Mouse (Mus musculus) CH12.LX (cell line): ENCODE data around the gene Spp2. TPM values are rescaled to one million over a fixed set of nuclear protein-coding genes. Genes with fewer than 3 reads are reported as not detected.

Experiments
- DNase-seq: peaks from one replicate; pipeline ENCODE4 v3.0.0-alpha.2; 2013; ENCODE audit errors: extremely low read depth
- H3K27ac ChIP-seq: 2 replicates; pipeline ENCODE4 v1.5.1; 2012; ENCODE audit warnings: low read depth, mild to moderate bottlenecking, control low read depth, moderate library complexity; ENCODE audit not compliant: insufficient read depth
- H3K27me3 ChIP-seq: replicated peaks from 2 replicates; pipeline ENCODE3; 2012; ENCODE audit warnings: inconsistent platforms
- H3K36me3 ChIP-seq, 2 experiments: replicated peaks in 1 of 2; 2 replicates each; pipeline versions ENCODE3 to v1.6.1; 2012; ENCODE audit warnings: inconsistent platforms in 1 of 2, low read length in 1 of 2, mild to moderate bottlenecking in 1 of 2, mixed read lengths in 1 of 2, moderate library complexity in 1 of 2; ENCODE audit not compliant: control insufficient read depth in 1 of 2, insufficient read depth in 1 of 2
- H3K4me1 ChIP-seq, 2 experiments: 2 replicates each; pipeline ENCODE4 v1.6.1; 2012; ENCODE audit warnings: inconsistent platforms in 1 of 2, moderate library complexity in 1 of 2; ENCODE audit not compliant: insufficient read depth in 2 of 2, control insufficient read depth in 1 of 2
- H3K4me2 ChIP-seq: 2 replicates; pipeline ENCODE4 v1.6.1; 2012; ENCODE audit warnings: low read depth, mild to moderate bottlenecking, control low read depth; ENCODE audit not compliant: poor library complexity, insufficient read depth, severe bottlenecking
- H3K4me3 ChIP-seq, 3 experiments: fragments of 150-350 bp in 1 of 3; sonication (generic) in 1 of 3; replicated peaks in 1 of 3; 2 replicates each; pipeline versions ENCODE3 to v1.5.1; 2011 to 2012; ENCODE audit warnings: low read depth in 2 of 3, low read length in 2 of 3, mild to moderate bottlenecking in 2 of 3, moderate library complexity in 2 of 3, control low read depth in 1 of 3, improper control_type of control experiment in 1 of 3, inconsistent platforms in 1 of 3, mixed read lengths in 1 of 3; ENCODE audit not compliant: poor library complexity in 1 of 3
- H3K79me2 ChIP-seq: replicated peaks from 2 replicates; pipeline ENCODE4 v1.6.1; 2012; ENCODE audit warnings: mild to moderate bottlenecking, moderate library complexity; ENCODE audit not compliant: control insufficient read depth, poor library complexity, insufficient read depth, severe bottlenecking; ENCODE audit errors: extremely low read depth
- H3K9ac ChIP-seq: 2 replicates; pipeline ENCODE4 v1.6.1; 2012; ENCODE audit warnings: low read depth, mild to moderate bottlenecking, control low read depth, moderate library complexity; ENCODE audit not compliant: insufficient read depth
- H3K9me3 ChIP-seq: replicated peaks from 2 replicates; pipeline ENCODE3; 2012; ENCODE audit warnings: low read length, inconsistent platforms, mixed read lengths
- CHD1 ChIP-seq: IDR thresholded peaks from 2 replicates; pipeline ENCODE4 v1.6.1; 2012; ENCODE audit warnings: low read depth, low read length, improper control_type of control experiment, inconsistent platforms
- CHD2 ChIP-seq: IDR thresholded peaks from 2 replicates; pipeline ENCODE4 v1.6.1; 2011; ENCODE audit warnings: low read length, improper control_type of control experiment
- CTCF ChIP-seq, 2 experiments: IDR thresholded peaks in 1 of 2; conservative IDR thresholded peaks in 1 of 2; 2 replicates each; pipeline ENCODE4 v1.5.1; 2011 to 2012; ENCODE audit warnings: low read depth in 2 of 2, low read length in 2 of 2, improper control_type of control experiment in 1 of 2, inconsistent platforms in 1 of 2, mild to moderate bottlenecking in 1 of 2, moderate library complexity in 1 of 2
- ELF1 ChIP-seq: IDR thresholded peaks from 2 replicates; pipeline ENCODE4 v1.6.1; 2014; ENCODE audit warnings: low read depth, mild to moderate bottlenecking, inconsistent platforms, low read length, improper control_type of control experiment
- HCFC1 ChIP-seq: IDR thresholded peaks from 2 replicates; pipeline ENCODE4 v1.6.1; 2012; ENCODE audit warnings: low read depth, mild to moderate bottlenecking, inconsistent platforms, low read length, improper control_type of control experiment
- JUND ChIP-seq: conservative IDR thresholded peaks from 2 replicates; pipeline ENCODE4 v1.6.1; 2011; ENCODE audit warnings: low read depth, low read length, improper control_type of control experiment
- MAFK ChIP-seq: IDR thresholded peaks from 2 replicates; pipeline ENCODE4 v1.6.1; 2011; ENCODE audit warnings: low read length, improper control_type of control experiment; ENCODE audit not compliant: insufficient replicate concordance
- MEF2A ChIP-seq: IDR thresholded peaks from 2 replicates; pipeline ENCODE4 v1.6.1; 2014; ENCODE audit warnings: low read depth, mild to moderate bottlenecking, inconsistent platforms, low read length, improper control_type of control experiment, borderline replicate concordance
- MXI1 ChIP-seq: IDR thresholded peaks from 2 replicates; pipeline ENCODE4 v1.6.1; 2011; ENCODE audit warnings: mild to moderate bottlenecking, low read depth, low read length, improper control_type of control experiment
- NRF1 ChIP-seq: IDR thresholded peaks from 2 replicates; pipeline ENCODE4 v1.6.1; 2014; ENCODE audit warnings: low read depth, mild to moderate bottlenecking, inconsistent platforms, low read length, improper control_type of control experiment, moderate library complexity
- PAX5 ChIP-seq: IDR thresholded peaks from 2 replicates; pipeline ENCODE4 v1.6.1; 2012; ENCODE audit warnings: low read length, inconsistent platforms, mixed read lengths
- TBP ChIP-seq: conservative IDR thresholded peaks from 2 replicates; pipeline ENCODE4 v1.6.1; 2011; ENCODE audit warnings: low read depth, low read length, improper control_type of control experiment
- UBTF ChIP-seq: IDR thresholded peaks from 2 replicates; pipeline ENCODE4 v1.6.1; 2012; ENCODE audit warnings: low read depth, mild to moderate bottlenecking, inconsistent platforms, low read length, improper control_type of control experiment, moderate library complexity
- USF1 ChIP-seq: IDR thresholded peaks from 2 replicates; pipeline ENCODE4 v1.6.1; 2014; ENCODE audit warnings: low read depth, mild to moderate bottlenecking, inconsistent platforms, low read length, improper control_type of control experiment
- dilution Hi-C: fragments of 300-500 bp; cut with MboI; formaldehyde crosslinking; loops from 2 replicates; pipeline ENCODE4 v1.14.3; 2020; ENCODE audit warnings: low sequenced_read_pairs; ENCODE audit not compliant: extremely low pct_unique_long_range_greater_than_20kb, extremely low pct_ligation_motif_present
- in situ Hi-C: fragments of 300-500 bp; cut with MboI; formaldehyde crosslinking; loops from 3 replicates; pipeline ENCODE4 v1.14.3; 2019; ENCODE audit warnings: low sequenced_read_pairs, low pct_ligation_motif_present, low pct_unique_long_range_greater_than_20kb, mixed read lengths
- polyA plus RNA-seq: library from polyadenylated mRNA; unstranded; fragments of >175 nt; gene quantifications from 2 replicates; pipeline ENCODE4 v1.2.1, GENCODE M21; 2012; ENCODE audit warnings: low read depth; ENCODE audit not compliant: insufficient read length
- total RNA-seq, 2 experiments: library from RNA; depleted of rRNA; stranded (reverse); fragments of 300-350 nt in 1 of 2; fragments of >200 nt in 1 of 2; gene quantifications; 2 replicates each; pipeline ENCODE4 v1.2.3; 2012 to 2014

Gene Spp2
- total and polyA plus RNA-seq, 3 experiments, result not detected

GRCm38 (mm10) chr1:88366881-88367644 is 39.7 kb upstream of the Spp2 start:
- Histone ChIP-seq H3K9me3 (peaks cover 4% of the 10 kb centered on the region), H3K79me2 (no peaks in the 10 kb centered on the region), H3K9ac (no peak overlapping the region), H3K27ac (no peak overlapping the region), H3K4me2 (no peak overlapping the region), H3K27me3 (peaks cover 4% of the 10 kb centered on the region), H3K4me3 (no peak overlapping the region), H3K36me3 (no peaks in the 10 kb centered on the region), H3K4me1 (no peaks in the 10 kb centered on the region)
- peak in 1 of 2 experiments; percentile 18; a peak in 2 of 4 replicates for TF ChIP-seq CTCF (conservative IDR thresholded peaks at IDR 0.05 in 1 of 2, IDR thresholded peaks at IDR 0.05 in 1 of 2; ENCODE audit: low read depth in 2 of 2, low read length in 2 of 2)
- no peak for TF ChIP-seq TBP
- TF ChIP-seq JUND, result no peak
- no peak for TF ChIP-seq HCFC1
- no peak for TF ChIP-seq MEF2A
- TF ChIP-seq USF1, result no peak
- no peak for TF ChIP-seq MXI1
- no peak for TF ChIP-seq ELF1
- no peak for DNase-seq
- in situ Hi-C loops, result no loop called here
- dilution Hi-C loops, result no loop called here

GRCm38 (mm10) chr1:88378446-88378845 is 28.3 kb upstream of the Spp2 start:
- no peak overlapping the region for H3K4me3 ChIP-seq
- H3K27ac ChIP-seq, result no peak overlapping the region
- in situ Hi-C loops (no loop called here), dilution Hi-C loops (no loop called here)
- H3K27me3 ChIP-seq, result peaks cover 4% of the 10 kb centered on the region
- H3K79me2 ChIP-seq, result no peaks in the 10 kb centered on the region
- no peaks in the 10 kb centered on the region for H3K9me3 ChIP-seq
- no peak for DNase-seq
- no peak overlapping the region for H3K4me2 ChIP-seq
- no peaks in the 10 kb centered on the region for H3K36me3 ChIP-seq
- H3K9ac ChIP-seq, result no peak overlapping the region
- TF ChIP-seq UBTF (no peak), MAFK (no peak), MXI1 (no peak)
- no peaks in the 10 kb centered on the region for H3K4me1 ChIP-seq

- no peak overlapping the region for H3K4me2 ChIP-seq
- H3K79me2 ChIP-seq, result no peaks in the 10 kb centered on the region
- dilution Hi-C loops, result no loop called here
- no peaks in the 10 kb centered on the region for H3K36me3 ChIP-seq
- H3K9me3 ChIP-seq, result no peaks in the 10 kb centered on the region
- no peak overlapping the region for H3K27ac ChIP-seq
- no peak overlapping the region for H3K9ac ChIP-seq
- in situ Hi-C loops, result no loop called here
- no peak for DNase-seq
- H3K4me3 ChIP-seq, result no peak overlapping the region
- no peak for TF ChIP-seq CHD1
- no peak for TF ChIP-seq CHD2
- no peak for TF ChIP-seq PAX5
- no peak for TF ChIP-seq NRF1
- TF ChIP-seq, all 38 proteins: peak for 0
- peaks cover 6 to 9% of the 10 kb centered on the region in 2 experiments; a peak in 1 of 4 replicates for H3K4me1 ChIP-seq
- peaks cover 6% of the 10 kb centered on the region for H3K27me3 ChIP-seq
Observed at GRCm38 (mm10) chr1:88391632-88392031, 15.1 kb upstream of the Spp2 start.
